Mouse (Mus musculus): ENCODE measurements at regions not wholly inside any gene's neighbourhood (a gene's known extent, or its start where the extent isn't known, plus 50 kb on each side); places are given as distances from the start of the nearest gene placed in this dataset.

DNA sequence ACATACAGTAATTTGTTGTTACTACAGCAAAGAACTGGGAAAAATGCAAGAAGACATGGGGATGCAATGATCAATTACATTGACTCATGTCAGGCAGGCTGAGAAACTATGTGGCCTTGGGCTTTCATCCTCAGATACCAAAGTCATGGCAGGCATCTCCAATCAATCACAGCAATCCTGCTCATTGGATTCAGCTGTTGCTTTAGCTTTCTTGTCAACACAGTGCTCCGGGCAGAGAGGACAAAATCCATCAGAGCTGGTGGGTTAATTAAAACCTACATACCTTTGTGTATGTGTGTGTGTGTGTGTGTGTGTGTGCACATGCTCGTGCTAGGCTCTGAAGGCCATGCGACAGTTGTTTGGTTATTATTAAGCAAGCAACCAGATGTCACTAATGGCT, 119.2 kb upstream of the Elac2 start:
- no peak for TF ChIP-seq CTCF (IDR thresholded peaks at IDR 0.05; ENCODE audit: low read depth)
- Histone ChIP-seq H3K27me3 (ENCODE audit: insufficient read depth, low read length) (no peaks in the 10 kb centered on the region), H3K4me2 (ENCODE audit: low read depth, low read length) (no peak overlapping the region), H3K4me3 (ENCODE audit: low read length) (no peak overlapping the region), H3K4me1 (ENCODE audit: insufficient read depth, low read length) (no peaks in the 10 kb centered on the region), H3K9me3 (ENCODE audit: low read length) (no peaks in the 10 kb centered on the region), H3K27ac (no peak overlapping the region), H3K9ac (replicated peaks; ENCODE audit: low read length) (no peak overlapping the region), H3K36me3 (ENCODE audit: insufficient read depth, low read length) (no peaks in the 10 kb centered on the region)
- no peak for ATAC-seq
- WGBS = 76% methylated on average over 3 of the region's 3 CpGs
- DNase-seq (ENCODE audit: low spot score) = peak; percentile 11

DNA sequence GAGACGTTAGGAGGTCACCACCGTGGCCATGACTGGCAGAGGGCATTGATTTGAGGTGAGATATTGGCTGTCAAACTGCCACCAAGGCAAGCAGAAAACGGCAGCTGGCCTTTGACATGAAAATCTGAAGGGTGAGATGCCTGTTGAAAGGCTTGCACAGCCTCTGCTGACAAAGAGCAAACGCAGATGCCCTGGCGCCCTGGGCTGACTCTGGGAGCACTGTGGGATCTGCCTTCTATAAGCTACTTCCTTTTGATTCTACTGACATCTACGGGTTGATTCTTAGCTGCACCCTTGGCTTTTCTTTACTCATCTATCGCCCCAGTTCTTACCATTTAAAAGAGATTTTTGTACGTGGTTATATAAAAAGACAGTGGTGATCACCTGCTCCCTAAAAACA, 98.2 kb upstream of the Elac2 start:
- H3K4me3 ChIP-seq (ENCODE audit: low read length) = no peak overlapping the region
- no peaks in the 10 kb centered on the region for H3K4me1 ChIP-seq (ENCODE audit: insufficient read depth, low read length)
- DNase-seq (ENCODE audit: low spot score) = no peak
- no peaks in the 10 kb centered on the region for H3K36me3 ChIP-seq (ENCODE audit: insufficient read depth, low read length)
- no peak for ATAC-seq
- H3K4me2 ChIP-seq (ENCODE audit: low read depth, low read length) = no peak overlapping the region
- 46% methylated on average over 8 of the region's 8 CpGs for WGBS
- H3K9me3 ChIP-seq (ENCODE audit: low read length) = no peaks in the 10 kb centered on the region
- no peak overlapping the region for H3K9ac ChIP-seq (replicated peaks; ENCODE audit: low read length)
- H3K27me3 ChIP-seq (ENCODE audit: insufficient read depth, low read length) = no peaks in the 10 kb centered on the region
- peak; percentile 33 for TF ChIP-seq CTCF (IDR thresholded peaks at IDR 0.05; ENCODE audit: low read depth)
- no peak overlapping the region for H3K27ac ChIP-seq

GRCm38 (mm10) chr11:64884518-64884917, 94.3 kb upstream of the Elac2 start:
- DNase-seq (ENCODE audit: low spot score) (peak; percentile 27), ATAC-seq (no peak)
- no peak for TF ChIP-seq CTCF (IDR thresholded peaks at IDR 0.05; ENCODE audit: low read depth)
- Histone ChIP-seq H3K9me3 (ENCODE audit: low read length) (no peaks in the 10 kb centered on the region), H3K36me3 (ENCODE audit: insufficient read depth, low read length) (no peaks in the 10 kb centered on the region), H3K27me3 (ENCODE audit: insufficient read depth, low read length) (0 out of 2 replicates have a peak, but pooled peaks cover 3% of the 10 kb centered on the region), H3K4me3 (ENCODE audit: low read length) (no peak overlapping the region), H3K4me1 (ENCODE audit: insufficient read depth, low read length) (no peaks in the 10 kb centered on the region), H3K9ac (replicated peaks; ENCODE audit: low read length) (no peak overlapping the region), H3K4me2 (ENCODE audit: low read depth, low read length) (no peak overlapping the region), H3K27ac (no peak overlapping the region)
- WGBS = 46% methylated on average over 2 of the region's 2 CpGs

GRCm38 (mm10) chr11:64889335-64890020, 89.4 kb upstream of the Elac2 start:
- Histone ChIP-seq H3K9me3 (ENCODE audit: low read length) (no peaks in the 10 kb centered on the region), H3K36me3 (ENCODE audit: insufficient read depth, low read length) (no peaks in the 10 kb centered on the region), H3K27me3 (ENCODE audit: insufficient read depth, low read length) (0 out of 2 replicates have a peak, but pooled peaks cover 3% of the 10 kb centered on the region), H3K4me1 (ENCODE audit: insufficient read depth, low read length) (no peaks in the 10 kb centered on the region), H3K27ac (no peak overlapping the region), H3K4me3 (ENCODE audit: low read length) (no peak overlapping the region), H3K4me2 (ENCODE audit: low read depth, low read length) (no peak overlapping the region), H3K9ac (replicated peaks; ENCODE audit: low read length) (no peak overlapping the region)
- 76% methylated on average over 11 of the region's 11 CpGs for WGBS
- TF ChIP-seq CTCF (IDR thresholded peaks at IDR 0.05; ENCODE audit: low read depth) = no peak
- ATAC-seq = no peak
- DNase-seq (ENCODE audit: low spot score) = no peak

DNA sequence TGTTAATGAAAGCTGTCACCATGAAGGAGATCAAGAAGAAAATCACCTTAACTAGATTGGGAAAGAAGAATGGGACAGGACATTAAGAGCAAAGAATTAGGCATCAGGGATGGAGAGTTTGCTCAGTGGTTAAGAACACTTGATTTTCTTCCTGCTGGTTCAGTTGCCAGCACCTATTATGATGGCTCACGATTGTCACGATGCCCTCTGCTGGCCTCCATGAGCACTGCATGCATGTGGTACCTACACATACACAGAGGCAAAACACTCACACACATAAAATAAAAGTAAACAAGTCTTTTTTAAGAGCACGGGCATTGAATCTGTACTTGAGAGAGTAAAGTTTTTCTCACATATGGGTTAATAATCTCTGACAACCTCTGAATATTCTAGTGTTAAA, 88.1 kb upstream of the Elac2 start:
- Histone ChIP-seq H3K27me3 (ENCODE audit: insufficient read depth, low read length) (0 out of 2 replicates have a peak, but pooled peaks cover 3% of the 10 kb centered on the region), H3K4me3 (ENCODE audit: low read length) (no peak overlapping the region), H3K9me3 (ENCODE audit: low read length) (no peaks in the 10 kb centered on the region), H3K9ac (replicated peaks; ENCODE audit: low read length) (no peak overlapping the region), H3K4me1 (ENCODE audit: insufficient read depth, low read length) (no peaks in the 10 kb centered on the region), H3K4me2 (ENCODE audit: low read depth, low read length) (no peak overlapping the region), H3K27ac (no peak overlapping the region), H3K36me3 (ENCODE audit: insufficient read depth, low read length) (no peaks in the 10 kb centered on the region)
- peak; percentile 59 for DNase-seq (ENCODE audit: low spot score)
- WGBS = 40% methylated on average over 3 of the region's 3 CpGs
- ATAC-seq = no peak
- peak; percentile 70 for TF ChIP-seq CTCF (IDR thresholded peaks at IDR 0.05; ENCODE audit: low read depth)

DNA sequence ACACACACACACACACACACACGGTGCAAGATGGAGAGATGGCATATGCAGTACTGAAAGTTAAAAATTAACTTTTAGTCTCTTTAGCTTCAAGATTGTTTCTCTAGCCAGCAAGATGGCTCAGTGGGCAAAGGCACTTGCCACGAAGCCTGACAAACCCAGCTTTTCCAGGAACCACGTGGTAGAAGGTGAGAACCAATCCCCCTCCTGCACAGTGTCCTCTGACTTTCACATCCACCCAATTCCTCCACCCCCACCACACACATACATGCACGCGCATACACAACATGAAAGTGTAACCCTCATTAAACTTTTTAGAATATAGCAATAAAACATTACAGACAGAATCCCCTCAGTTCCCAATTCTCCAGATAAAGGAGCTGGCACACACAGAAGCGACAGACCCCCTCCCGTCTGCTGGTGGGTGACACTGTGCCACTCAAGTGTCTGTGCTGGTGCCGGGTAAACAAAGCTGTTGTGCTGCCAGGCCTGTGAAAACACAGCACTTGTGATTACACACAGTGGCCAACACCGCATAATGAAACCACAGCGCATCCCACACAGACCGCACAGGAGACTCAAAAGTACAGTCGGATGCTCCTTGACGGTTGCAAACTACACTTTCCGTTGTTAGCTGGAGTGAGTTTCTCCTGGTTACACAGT, 82.9 kb upstream of the Elac2 start:
- TF ChIP-seq CTCF (IDR thresholded peaks at IDR 0.05; ENCODE audit: low read depth) = no peak
- Histone ChIP-seq H3K9ac (replicated peaks; ENCODE audit: low read length) (no peak overlapping the region), H3K4me3 (ENCODE audit: low read length) (no peak overlapping the region), H3K9me3 (ENCODE audit: low read length) (no peaks in the 10 kb centered on the region), H3K36me3 (ENCODE audit: insufficient read depth, low read length) (no peaks in the 10 kb centered on the region), H3K4me2 (ENCODE audit: low read depth, low read length) (no peak overlapping the region), H3K27ac (no peak overlapping the region), H3K27me3 (ENCODE audit: insufficient read depth, low read length) (no peaks in the 10 kb centered on the region), H3K4me1 (ENCODE audit: insufficient read depth, low read length) (no peaks in the 10 kb centered on the region)
- 84% methylated on average over 14 of the region's 14 CpGs for WGBS
- ATAC-seq (no peak), DNase-seq (ENCODE audit: low spot score) (no peak)
